Mouse (Mus musculus): ENCODE measurements around the gene Bicra. TPM values are rescaled to one million over a fixed set of nuclear protein-coding genes. Genes with fewer than 3 reads are reported as not detected.

Bicra gene
- polyA plus RNA-seq, 1 experiment from 2014 or later = 1.6 TPM

- Histone ChIP-seq H3K36me3 (replicated peaks) (peaks cover 16% of the 10 kb centered on the region), H3K9ac (no peak overlapping the region), H3K4me2 (no peak overlapping the region), H3K4me1 (replicated peaks) (peaks cover 18% of the 10 kb centered on the region), H3K4me3 (replicated peaks) (no peak overlapping the region), H3K27ac (replicated peaks) (no peak overlapping the region), H3K9me3 (replicated peaks) (no peaks in the 10 kb centered on the region), H3K27me3 (peaks cover 6% of the 10 kb centered on the region; the same call in 1 of the 2 replicates)
- ATAC-seq (ENCODE audit: insufficient read depth) = no peak
- 78% methylated on average over 8 of the region's 8 CpGs for WGBS (ENCODE audit: insufficient replicate concordance)
These were observed 79.4 kb downstream of the Bicra start for GRCm38 (mm10) chr7:15968322-15968721.

GRCm38 (mm10) chr7:15967312-15967711 is 80.4 kb downstream of the Bicra start, which contains the start of gene Ehd2:
TSS of gene Ehd2 (minus strand) at chr7:15967567.
- 1% methylated on average over 22 of the region's 22 CpGs for WGBS (ENCODE audit: insufficient replicate concordance)
- Histone ChIP-seq H3K27me3 (peaks cover 6% of the 10 kb centered on the region), H3K9ac (peak within 1 kb of the TSS; percentile 42; the same call in 1 of the 2 replicates), H3K9me3 (replicated peaks) (no peaks in the 10 kb centered on the region), H3K4me3 (replicated peaks) (peak within 1 kb of the TSS; percentile 48), H3K27ac (replicated peaks) (no peak within 1 kb of the TSS), H3K4me1 (replicated peaks) (peaks cover 18% of the 10 kb centered on the region), H3K36me3 (replicated peaks) (peaks cover 11% of the 10 kb centered on the region), H3K4me2 (peak within 1 kb of the TSS; percentile 75)
- ATAC-seq (ENCODE audit: insufficient read depth) = peak; percentile 83

GRCm38 (mm10) chr7:15966489-15966888 is 81.2 kb downstream of the Bicra start:
- H3K4me3 ChIP-seq (replicated peaks) = no peak overlapping the region

GRCm38 (mm10) chr7:15963798-15964652 is 83.7 kb downstream of the Bicra start:
- 58% methylated on average over 32 of the region's 32 CpGs for WGBS (ENCODE audit: insufficient replicate concordance)
- Histone ChIP-seq H3K9me3 (replicated peaks) (no peaks in the 10 kb centered on the region), H3K4me2 (no peak overlapping the region), H3K36me3 (replicated peaks) (no peaks in the 10 kb centered on the region), H3K27ac (replicated peaks) (no peak overlapping the region), H3K4me1 (replicated peaks) (peaks cover 18% of the 10 kb centered on the region), H3K4me3 (replicated peaks) (no peak overlapping the region), H3K27me3 (peaks cover 6% of the 10 kb centered on the region), H3K9ac (no peak overlapping the region)
- ATAC-seq (ENCODE audit: insufficient read depth) = no peak

More at GRCm38 (mm10) chr7:15966489-15966888, 81.2 kb downstream of the Bicra start:
- WGBS (ENCODE audit: insufficient replicate concordance) = 24% methylated on average over 3 of the region's 3 CpGs
- Histone ChIP-seq H3K4me1 (replicated peaks) (peaks cover 18% of the 10 kb centered on the region), H3K27me3 (peaks cover 6% of the 10 kb centered on the region), H3K9ac (no peak overlapping the region), H3K36me3 (replicated peaks) (peaks cover 2% of the 10 kb centered on the region), H3K27ac (replicated peaks) (no peak overlapping the region), H3K4me2 (no peak overlapping the region), H3K9me3 (replicated peaks) (no peaks in the 10 kb centered on the region)
- no peak for ATAC-seq (ENCODE audit: insufficient read depth)

- Histone ChIP-seq H3K36me3 (replicated peaks) (no peaks in the 10 kb centered on the region), H3K27me3 (peaks cover 6% of the 10 kb centered on the region), H3K9ac (no peak overlapping the region), H3K4me3 (replicated peaks) (no peak overlapping the region), H3K9me3 (replicated peaks) (no peaks in the 10 kb centered on the region), H3K27ac (replicated peaks) (no peak overlapping the region; the same call in 1 of the 2 replicates), H3K4me1 (replicated peaks) (peaks cover 16% of the 10 kb centered on the region), H3K4me2 (no peak overlapping the region)
- no peak for ATAC-seq (ENCODE audit: insufficient read depth)
- WGBS (ENCODE audit: insufficient replicate concordance) = 63% methylated on average over 12 of the region's 12 CpGs
These were observed 85.1 kb downstream of the Bicra start for GRCm38 (mm10) chr7:15962311-15963288.

- Histone ChIP-seq H3K4me2 (no peak overlapping the region), H3K9me3 (replicated peaks) (no peaks in the 10 kb centered on the region), H3K27ac (replicated peaks) (no peak overlapping the region; the same call in 1 of the 2 replicates), H3K27me3 (peaks cover 6% of the 10 kb centered on the region), H3K36me3 (replicated peaks) (no peaks in the 10 kb centered on the region), H3K4me3 (replicated peaks) (no peak overlapping the region), H3K4me1 (replicated peaks) (peaks cover 8% of the 10 kb centered on the region), H3K9ac (no peak overlapping the region)
- ATAC-seq (ENCODE audit: insufficient read depth) = no peak
- 74% methylated on average over 7 of the region's 7 CpGs for WGBS (ENCODE audit: insufficient replicate concordance)
These were observed 85.9 kb downstream of the Bicra start for GRCm38 (mm10) chr7:15961798-15962197.

GRCm38 (mm10) chr7:15961239-15961638 is 86.5 kb downstream of the Bicra start:
- no peak for ATAC-seq (ENCODE audit: insufficient read depth)
- H3K9me3 ChIP-seq (replicated peaks) = no peaks in the 10 kb centered on the region
- 54% methylated on average over 4 of the region's 4 CpGs for WGBS (ENCODE audit: insufficient replicate concordance)
- H3K4me1 ChIP-seq (replicated peaks) = peaks cover 8% of the 10 kb centered on the region; the same call in 1 of the 2 replicates
- H3K36me3 ChIP-seq (replicated peaks) = no peaks in the 10 kb centered on the region
- H3K4me2 ChIP-seq = no peak overlapping the region
- no peak overlapping the region for H3K9ac ChIP-seq
- H3K27me3 ChIP-seq = peaks cover 6% of the 10 kb centered on the region
- H3K4me3 ChIP-seq (replicated peaks) = no peak overlapping the region
- H3K27ac ChIP-seq (replicated peaks) = no peak overlapping the region

GRCm38 (mm10) chr7:15960691-15961090 is 87.0 kb downstream of the Bicra start:
- Histone ChIP-seq H3K9ac (no peak overlapping the region), H3K4me1 (replicated peaks) (peaks cover 12% of the 10 kb centered on the region), H3K9me3 (replicated peaks) (no peaks in the 10 kb centered on the region), H3K36me3 (replicated peaks) (no peaks in the 10 kb centered on the region), H3K27ac (replicated peaks) (no peak overlapping the region), H3K27me3 (peaks cover 8% of the 10 kb centered on the region), H3K4me3 (replicated peaks) (no peak overlapping the region), H3K4me2 (no peak overlapping the region)
- ATAC-seq (ENCODE audit: insufficient read depth) = no peak
- WGBS (ENCODE audit: insufficient replicate concordance) = 43% methylated on average over 4 of the region's 4 CpGs

- 65% methylated on average over 5 of the region's 5 CpGs for WGBS (ENCODE audit: insufficient replicate concordance)
- H3K27me3 ChIP-seq = peaks cover 11% of the 10 kb centered on the region; the same call in 1 of the 2 replicates
- no peaks in the 10 kb centered on the region; the same call in 1 of the 2 replicates for H3K9me3 ChIP-seq (replicated peaks)
- no peaks in the 10 kb centered on the region for H3K36me3 ChIP-seq (replicated peaks)
- H3K4me2 ChIP-seq = no peak overlapping the region
- no peak for ATAC-seq (ENCODE audit: insufficient read depth)
- H3K9ac ChIP-seq = no peak overlapping the region
- H3K4me3 ChIP-seq (replicated peaks) = no peak overlapping the region
- peaks cover 50% of the 10 kb centered on the region for H3K4me1 ChIP-seq (replicated peaks)
- H3K27ac ChIP-seq (replicated peaks) = no peak overlapping the region
These were observed 91.6 kb downstream of the Bicra start for GRCm38 (mm10) chr7:15956143-15956542.

- peaks cover 14% of the 10 kb centered on the region; the same call in 1 of the 2 replicates for H3K27me3 ChIP-seq
- peak overlapping the region; percentile 46 for H3K4me3 ChIP-seq (replicated peaks)
- H3K36me3 ChIP-seq (replicated peaks) = no peaks in the 10 kb centered on the region
- peak overlapping the region; percentile 76 for H3K4me2 ChIP-seq
- H3K4me1 ChIP-seq (replicated peaks) = peaks cover 56% of the 10 kb centered on the region
- ATAC-seq (ENCODE audit: insufficient read depth) = no peak
- no peak overlapping the region for H3K27ac ChIP-seq (replicated peaks)
- WGBS (ENCODE audit: insufficient replicate concordance) = 17% methylated on average over 7 of the region's 7 CpGs
- H3K9ac ChIP-seq = peak overlapping the region; percentile 25; the same call in 1 of the 2 replicates
- H3K9me3 ChIP-seq (replicated peaks) = no peaks in the 10 kb centered on the region; the same call in 1 of the 2 replicates
These were observed 92.2 kb downstream of the Bicra start for GRCm38 (mm10) chr7:15955509-15955908.
